Mouse (Mus musculus) midbrain, embryonic 16.5 days (tissue): ENCODE data around the gene Gng12. TPM values are rescaled to one million over a fixed set of nuclear protein-coding genes. Genes with fewer than 3 reads are reported as not detected.
"Not testable (repeated sequence)": the region's sequence is repeated elsewhere in the genome, so short reads cannot be mapped to it uniquely, and the experiment has no call there.

Source experiments
- ATAC-seq: fragments of 200-750 bp; cut with Nextera tagmentation; 2 replicates; pipeline ENCODE4 v1.8.0; 2017; ENCODE audit warnings: moderate TSS enrichment
- H3K27ac ChIP-seq: fragments of 300-500 bp; sonication (generic); 2 replicates; pipeline ENCODE4 v1.5.1; 2014; ENCODE audit warnings: mild to moderate bottlenecking, low read length, mixed read lengths
- H3K27me3 ChIP-seq: fragments of 300-500 bp; sonication (generic); 2 replicates; pipeline ENCODE4 v1.6.1; 2014; ENCODE audit warnings: low read depth, low read length, mixed read lengths; ENCODE audit not compliant: control insufficient read depth, insufficient read depth
- H3K36me3 ChIP-seq: fragments of 300-500 bp; sonication (generic); 2 replicates; pipeline ENCODE4 v1.6.1; 2014; ENCODE audit warnings: mild to moderate bottlenecking, low read length, moderate library complexity, mixed read lengths; ENCODE audit not compliant: control insufficient read depth, insufficient read depth
- H3K4me1 ChIP-seq: fragments of 300-500 bp; sonication (generic); 2 replicates; pipeline ENCODE4 v1.6.1; 2014; ENCODE audit warnings: mild to moderate bottlenecking, low read length, mixed read lengths; ENCODE audit not compliant: control insufficient read depth, insufficient read depth
- H3K4me2 ChIP-seq: fragments of 300-500 bp; sonication (generic); 2 replicates; pipeline ENCODE4 v1.6.1; 2014; ENCODE audit warnings: mild to moderate bottlenecking, low read length, mixed read lengths
- H3K4me3 ChIP-seq: fragments of 300-500 bp; sonication (generic); 2 replicates; pipeline ENCODE4 v1.5.1; 2014; ENCODE audit warnings: low read depth, mild to moderate bottlenecking, low read length, moderate library complexity, mixed read lengths
- H3K9ac ChIP-seq: fragments of 300-500 bp; sonication (generic); 2 replicates; pipeline ENCODE4 v1.6.1; 2014; ENCODE audit warnings: low read depth, low read length, mixed read lengths
- H3K9me3 ChIP-seq: fragments of 300-500 bp; sonication (generic); replicated peaks from 2 replicates; pipeline ENCODE4 v1.6.1; 2014; ENCODE audit warnings: mild to moderate bottlenecking, low read length, mixed read lengths; ENCODE audit not compliant: control insufficient read depth, poor library complexity, severe bottlenecking
- WGBS: fragments of 180-500 bp; shearing (Covaris S2); extraction: QIAGEN DNeasy Blood & Tissue Kit; methylation state at CpG from one replicate; pipeline ENCODE4 v1.1.7; 2014; 5-methylcytosine and 5-hydroxymethylcytosine counted together
- polyA plus RNA-seq: library from polyadenylated mRNA; unstranded; fragments of >200 nt; fragmentation: Nextera tagmentation; extraction: Ambion mirVana; gene quantifications from 2 replicates; pipeline ENCODE4 v1.2.1, GENCODE M21; 2015

Gene Gng12
- 34.5 and 43.1 TPM in 2 replicates for polyA plus RNA-seq

DNA sequence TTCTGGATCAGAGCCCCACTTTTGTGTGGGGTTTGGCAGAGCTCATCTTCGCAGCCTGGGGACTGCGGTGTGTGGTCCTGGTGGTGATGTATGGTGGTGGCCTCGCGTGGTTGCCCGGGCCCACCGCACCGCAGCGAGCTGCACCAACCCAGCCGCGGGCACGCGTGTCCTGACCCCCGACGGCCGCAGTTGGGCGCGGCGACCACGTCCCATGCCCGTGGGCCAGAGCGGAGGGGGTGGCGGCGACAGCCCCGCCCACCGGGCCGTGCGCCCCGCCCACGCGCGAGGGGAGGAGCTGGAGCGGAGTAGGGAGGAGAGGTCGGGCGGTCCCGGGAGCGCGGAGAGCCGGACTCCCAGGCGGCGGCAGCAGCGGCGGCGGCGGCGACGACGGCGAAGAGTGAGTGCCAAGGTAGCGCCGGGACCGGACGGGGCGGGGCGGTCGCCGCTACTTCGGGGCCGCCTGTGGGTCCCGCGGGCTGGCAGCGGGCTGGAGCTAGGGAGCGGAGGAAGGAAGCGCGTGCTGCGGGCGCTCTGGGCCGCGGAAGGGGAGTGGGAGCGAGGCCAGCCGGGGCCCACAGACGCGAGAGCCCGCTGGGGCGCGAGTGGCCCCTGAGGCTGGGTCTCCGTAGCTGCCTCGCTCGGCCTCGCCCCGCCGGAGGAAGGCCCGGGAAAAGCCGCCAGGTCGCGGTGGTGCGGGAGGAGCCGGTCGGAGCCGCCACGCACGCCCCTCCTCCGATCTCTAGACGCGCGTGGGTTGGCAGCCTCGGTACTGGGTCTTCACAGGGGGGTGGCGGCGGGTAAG lies at the start of gene Gng12:
Gng12 (plus strand) TSS at position 279 of the 802 bp plus-strand sequence.
- Histone ChIP-seq H3K4me3 (peak within 1 kb of the TSS; percentile 87), H3K4me1 (no peaks in the 10 kb centered on the region), H3K36me3 (no peaks in the 10 kb centered on the region), H3K4me2 (peak within 1 kb of the TSS; percentile 92), H3K27ac (peak within 1 kb of the TSS; percentile 20; the same call in 1 of the 2 replicates), H3K9ac (peak within 1 kb of the TSS; percentile 76), H3K9me3 (no peaks in the 10 kb centered on the region), H3K27me3 (no peaks in the 10 kb centered on the region)
- ATAC-seq = peak; percentile 92
- under 1% methylated on average over 77 of the region's 98 CpGs for WGBS

DNA sequence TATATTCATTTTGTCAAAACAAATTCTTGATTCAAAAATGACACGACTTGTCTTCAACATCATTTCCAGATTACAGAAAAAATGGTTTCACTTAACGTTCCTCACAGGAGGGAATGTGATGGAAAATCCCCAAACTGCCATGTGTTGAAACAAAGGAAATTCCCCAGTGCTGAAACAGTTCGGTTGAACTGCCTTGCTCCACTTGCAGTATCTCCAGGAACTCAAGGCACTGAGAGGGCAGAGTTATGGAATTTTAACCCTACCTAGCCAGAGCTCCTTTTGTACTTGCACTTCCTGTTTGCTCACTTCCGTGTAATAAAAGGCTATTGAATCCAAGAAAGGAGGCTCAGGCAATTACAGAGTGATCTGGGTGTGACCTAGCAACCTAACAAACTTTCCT lies 47.3 kb upstream of the Gng12 start:
- no peak overlapping the region for H3K9ac ChIP-seq
- no peak overlapping the region for H3K4me2 ChIP-seq
- ATAC-seq = no peak
- no peaks in the 10 kb centered on the region for H3K27me3 ChIP-seq
- no peaks in the 10 kb centered on the region for H3K9me3 ChIP-seq
- no peak overlapping the region for H3K4me3 ChIP-seq
- H3K36me3 ChIP-seq = no peaks in the 10 kb centered on the region
- WGBS = 52% methylated on average over 4 of the region's 4 CpGs
- no peaks in the 10 kb centered on the region for H3K4me1 ChIP-seq
- H3K27ac ChIP-seq = no peak overlapping the region

DNA sequence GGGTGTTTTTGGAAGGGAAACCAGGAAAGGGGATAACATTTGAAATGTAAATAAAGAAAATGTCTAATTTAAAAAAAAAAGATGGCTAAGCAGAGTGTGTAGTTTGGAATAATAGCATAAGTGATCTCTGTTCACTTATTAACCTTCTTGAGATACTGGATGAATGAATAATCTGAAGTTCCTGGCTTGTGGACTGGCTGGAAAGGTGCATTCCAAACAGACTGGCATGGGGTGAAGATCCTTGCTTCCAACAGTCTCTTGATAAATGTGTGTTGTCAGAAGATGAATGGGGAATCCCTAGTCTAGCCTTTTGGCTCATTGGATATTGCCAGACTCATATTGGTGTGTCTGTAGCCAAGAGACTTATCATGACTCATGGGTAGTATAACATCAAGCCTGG lies 40.0 kb upstream of the Gng12 start:
- H3K4me2 ChIP-seq = no peak overlapping the region
- no peak overlapping the region for H3K4me3 ChIP-seq
- H3K36me3 ChIP-seq = no peaks in the 10 kb centered on the region
- no peak for ATAC-seq
- no peaks in the 10 kb centered on the region for H3K4me1 ChIP-seq
- no peaks in the 10 kb centered on the region for H3K27me3 ChIP-seq
- H3K27ac ChIP-seq = no peak overlapping the region
- no peaks in the 10 kb centered on the region for H3K9me3 ChIP-seq
- H3K9ac ChIP-seq = no peak overlapping the region

DNA sequence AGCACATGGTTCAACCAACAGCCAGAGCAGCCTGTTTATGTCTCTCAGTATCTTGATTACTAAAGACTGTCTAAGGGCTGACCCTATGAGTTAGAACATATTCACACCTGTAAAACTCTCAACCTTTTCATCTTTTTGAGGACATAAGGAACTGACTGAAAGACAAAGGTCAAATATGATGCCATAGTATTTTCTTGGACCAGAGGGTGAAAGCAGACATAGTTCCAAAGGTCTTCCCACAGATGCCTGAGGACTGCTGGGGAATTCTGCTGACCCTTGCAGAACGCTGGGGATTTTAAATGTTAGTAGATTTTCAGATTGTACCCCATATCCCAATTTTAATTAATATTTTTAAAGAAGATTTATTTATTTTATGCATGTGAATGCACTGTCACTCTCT lies 37.8 kb upstream of the Gng12 start:
- ATAC-seq = no peak
- Histone ChIP-seq H3K4me3 (no peak overlapping the region), H3K27me3 (no peaks in the 10 kb centered on the region), H3K4me2 (no peak overlapping the region), H3K36me3 (no peaks in the 10 kb centered on the region), H3K4me1 (no peaks in the 10 kb centered on the region), H3K9me3 (no peaks in the 10 kb centered on the region), H3K27ac (no peak overlapping the region), H3K9ac (no peak overlapping the region)
- WGBS = 82% methylated on average over 1 of the region's 1 CpGs

DNA sequence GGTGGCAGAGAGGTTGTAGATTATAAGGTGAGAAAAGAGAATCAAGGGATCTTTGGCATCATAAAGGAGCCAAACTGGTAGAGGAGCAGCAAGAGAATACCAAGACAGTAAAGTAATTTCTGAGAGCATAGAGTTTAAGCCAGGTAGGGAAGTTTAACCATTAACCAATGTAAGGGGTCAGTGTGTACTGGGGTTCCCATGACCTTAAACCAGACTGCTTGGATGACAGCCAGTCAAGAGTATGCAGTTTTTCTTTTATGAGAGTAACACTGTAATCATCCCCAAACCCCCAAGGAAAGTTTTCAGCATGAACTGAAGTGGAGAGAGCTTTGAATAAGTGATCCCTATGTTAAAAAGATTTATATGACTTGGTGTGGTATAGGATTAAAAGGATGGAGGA lies 36.8 kb upstream of the Gng12 start:
- Histone ChIP-seq H3K36me3 (no peaks in the 10 kb centered on the region), H3K4me2 (no peak overlapping the region), H3K9ac (no peak overlapping the region), H3K4me1 (no peaks in the 10 kb centered on the region), H3K9me3 (no peaks in the 10 kb centered on the region), H3K27me3 (no peaks in the 10 kb centered on the region), H3K27ac (no peak overlapping the region), H3K4me3 (no peak overlapping the region)
- ATAC-seq = no peak

DNA sequence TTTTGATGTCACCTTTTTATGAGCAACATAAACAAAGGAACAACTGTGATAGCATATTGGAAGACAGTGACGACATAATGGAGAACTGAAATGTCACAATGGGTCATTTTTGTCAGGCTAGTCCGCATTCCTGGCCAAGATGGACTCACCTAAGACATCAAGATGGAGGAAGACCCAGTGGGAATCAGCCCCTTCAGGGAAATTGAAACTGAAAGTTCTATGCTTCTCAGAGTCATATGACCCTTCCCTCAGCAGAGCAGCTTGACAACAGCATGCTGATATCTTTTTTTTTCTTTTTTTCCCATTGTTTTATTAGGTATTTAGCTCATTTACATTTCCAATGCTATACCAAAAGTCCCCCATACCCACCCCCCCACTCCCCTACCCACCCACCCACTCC lies 31.7 kb upstream of the Gng12 start:
- WGBS = 80% methylated on average over 2 of the region's 2 CpGs
- Histone ChIP-seq H3K27me3 (no peaks in the 10 kb centered on the region), H3K4me3 (no peak overlapping the region), H3K27ac (no peak overlapping the region), H3K9me3 (no peaks in the 10 kb centered on the region), H3K4me1 (no peaks in the 10 kb centered on the region), H3K4me2 (no peak overlapping the region), H3K9ac (no peak overlapping the region), H3K36me3 (no peaks in the 10 kb centered on the region)
- no peak for ATAC-seq

DNA sequence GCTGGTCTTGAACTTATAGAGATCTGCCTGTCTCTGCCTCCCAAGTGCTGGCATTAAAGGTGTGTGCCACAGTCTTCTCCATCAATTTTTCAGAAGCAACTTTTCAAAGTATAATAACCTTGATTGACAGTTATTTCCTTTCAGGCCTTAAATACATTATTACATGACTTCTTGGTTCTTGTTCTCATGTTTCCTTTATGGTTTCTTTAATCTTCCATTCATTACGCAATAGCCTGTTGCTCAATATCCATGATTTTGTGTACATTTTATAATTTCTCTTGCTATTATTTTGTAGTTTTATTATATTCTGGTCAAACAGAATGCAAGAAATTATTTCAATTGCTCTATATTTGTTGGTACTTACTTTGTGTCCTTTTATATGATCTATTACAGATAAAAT lies 29.9 kb upstream of the Gng12 start:
- no peak overlapping the region for H3K4me2 ChIP-seq
- no peak overlapping the region for H3K27ac ChIP-seq
- no peak for ATAC-seq
- H3K27me3 ChIP-seq = no peaks in the 10 kb centered on the region
- H3K9me3 ChIP-seq = no peaks in the 10 kb centered on the region
- WGBS = 98% methylated on average over 1 of the region's 1 CpGs
- H3K4me1 ChIP-seq = no peaks in the 10 kb centered on the region
- no peaks in the 10 kb centered on the region for H3K36me3 ChIP-seq
- no peak overlapping the region for H3K9ac ChIP-seq
- H3K4me3 ChIP-seq = no peak overlapping the region

DNA sequence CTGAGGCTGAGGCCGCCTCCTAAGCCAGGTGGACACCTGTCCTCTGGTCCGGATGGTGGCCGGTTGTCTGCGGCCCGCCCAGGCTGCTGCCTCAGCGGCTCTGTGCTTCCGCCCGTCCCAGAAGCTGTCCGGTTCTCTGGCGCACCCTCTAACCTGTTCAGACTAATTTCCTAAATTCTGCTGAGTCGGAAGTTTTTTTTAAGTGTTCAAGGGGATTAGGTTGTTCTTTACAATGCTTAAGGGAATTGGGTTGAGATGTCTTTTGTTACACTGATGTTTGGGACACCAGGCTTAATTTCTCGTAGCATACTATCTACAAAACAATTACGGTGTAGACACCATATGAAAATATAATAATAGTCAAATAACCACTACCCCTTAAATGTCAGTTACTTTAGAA lies 19.1 kb upstream of the Gng12 start:
- not testable (repeated sequence) for ATAC-seq, H3K9ac ChIP-seq, H3K4me1 ChIP-seq, H3K9me3 ChIP-seq, H3K36me3 ChIP-seq, H3K4me3 ChIP-seq, H3K4me2 ChIP-seq, H3K27ac ChIP-seq, H3K27me3 ChIP-seq
- 94% methylated on average over 9 of the region's 13 CpGs for WGBS

DNA sequence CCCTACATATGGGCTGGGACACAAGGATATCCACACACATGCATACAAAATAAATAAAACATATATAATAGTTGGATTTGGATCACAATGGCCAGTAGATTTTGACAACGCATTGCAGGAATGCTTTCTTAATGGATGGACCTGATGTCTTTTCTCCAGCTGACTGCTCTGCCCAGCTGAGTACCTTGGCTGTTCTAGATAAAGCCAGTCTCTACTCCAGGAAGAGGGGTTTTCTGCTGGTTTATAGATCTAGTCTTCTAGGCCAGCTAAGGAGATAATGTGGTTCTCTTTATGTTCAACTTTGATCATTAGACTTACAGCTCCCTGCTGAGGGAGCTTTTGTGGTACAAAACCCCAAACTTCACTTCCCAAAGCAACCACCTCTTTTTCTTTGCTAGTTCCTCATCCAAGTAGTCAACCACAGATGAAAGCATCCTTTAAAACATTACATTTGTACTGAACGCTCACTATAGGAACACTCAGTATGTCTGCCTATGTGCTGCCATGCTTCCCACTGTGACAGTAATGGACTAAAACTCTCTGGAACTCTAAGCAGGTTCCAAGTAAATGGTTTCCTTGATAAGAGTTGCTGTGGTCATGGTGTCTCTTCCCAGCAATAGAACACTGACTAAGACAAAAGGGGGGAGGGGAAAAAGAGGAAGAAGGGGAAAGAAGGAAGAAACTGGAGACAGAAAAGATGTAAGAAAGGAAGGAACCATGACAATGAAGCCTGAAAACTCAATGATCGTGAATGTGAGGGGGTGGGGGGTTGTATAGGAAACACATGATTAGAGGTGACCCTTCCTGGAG lies 5.6 kb upstream of the Gng12 start:
- H3K27ac ChIP-seq = no peak overlapping the region
- H3K36me3 ChIP-seq = no peaks in the 10 kb centered on the region
- WGBS = 91% methylated on average over 3 of the region's 3 CpGs
- H3K4me2 ChIP-seq = no peak overlapping the region
- no peak for ATAC-seq
- H3K4me3 ChIP-seq = no peak overlapping the region
- no peaks in the 10 kb centered on the region; the same call in 1 of the 2 replicates for H3K9me3 ChIP-seq
- no peak overlapping the region for H3K9ac ChIP-seq
- no peaks in the 10 kb centered on the region for H3K27me3 ChIP-seq
- H3K4me1 ChIP-seq = no peaks in the 10 kb centered on the region
